Mouse (Mus musculus) embryonic facial prominence, embryonic 14.5 days (tissue): ENCODE data around the gene Ndufa6. TPM values are rescaled to one million over a fixed set of nuclear protein-coding genes. Genes with fewer than 3 reads are reported as not detected.

Source experiments
- ATAC-seq: fragments of 200-750 bp; cut with Nextera tagmentation; 2 replicates; pipeline ENCODE4 v1.8.0; 2017; ENCODE audit warnings: low read depth, moderate number of reproducible peaks, moderate TSS enrichment
- DNase-seq: peaks from one replicate; pipeline ENCODE4 v3.0.0-alpha.2; 2015; ENCODE audit warnings: low spot score
- H3K27ac ChIP-seq: fragments of 300-500 bp; sonication (generic); replicated peaks from 2 replicates; pipeline ENCODE4 v1.5.1; 2014; ENCODE audit warnings: low read depth, mild to moderate bottlenecking, low read length, moderate library complexity
- H3K27me3 ChIP-seq: fragments of 300-500 bp; sonication (generic); replicated peaks from 2 replicates; pipeline ENCODE4 v1.6.1; 2014; ENCODE audit warnings: low read length; ENCODE audit not compliant: control insufficient read depth, insufficient read depth
- H3K36me3 ChIP-seq: fragments of 300-500 bp; sonication (generic); 2 replicates; pipeline ENCODE4 v1.6.1; 2014; ENCODE audit warnings: low read length, mixed read lengths; ENCODE audit not compliant: control insufficient read depth, insufficient read depth
- H3K4me1 ChIP-seq: fragments of 300-500 bp; sonication (generic); 2 replicates; pipeline ENCODE4 v1.6.1; 2014; ENCODE audit warnings: antibody characterized with exemption, low read length; ENCODE audit not compliant: control insufficient read depth, insufficient read depth
- H3K4me2 ChIP-seq: fragments of 300-500 bp; sonication (generic); 2 replicates; pipeline ENCODE4 v1.6.1; 2014; ENCODE audit warnings: low read depth, mild to moderate bottlenecking, low read length, moderate library complexity, mixed read lengths
- H3K4me3 ChIP-seq: fragments of 300-500 bp; sonication (generic); 2 replicates; pipeline ENCODE4 v1.5.1; 2014; ENCODE audit warnings: low read depth, mild to moderate bottlenecking, low read length
- H3K9ac ChIP-seq: fragments of 300-500 bp; sonication (generic); 2 replicates; pipeline ENCODE4 v1.6.1; 2014; ENCODE audit warnings: low read depth, mild to moderate bottlenecking, low read length, moderate library complexity, mixed read lengths
- H3K9me3 ChIP-seq: fragments of 300-500 bp; sonication (generic); 2 replicates; pipeline ENCODE4 v1.6.1; 2016; ENCODE audit warnings: low read length; ENCODE audit not compliant: control insufficient read depth
- WGBS: fragments of 180-500 bp; shearing (Covaris S2); extraction: QIAGEN DNeasy Blood & Tissue Kit; methylation state at CpG from one replicate; pipeline ENCODE4 v1.1.7; 2014; 5-methylcytosine and 5-hydroxymethylcytosine counted together
- microRNA-seq: library from miRNA; unstranded; fragments of <30 nt; microRNA quantifications from one replicate; pipeline ENCODE4, GENCODE M21; 2016; ENCODE audit warnings: borderline number of aligned reads
- polyA plus RNA-seq: library from polyadenylated mRNA; unstranded; fragments of >200 nt; fragmentation: Nextera tagmentation; extraction: Ambion mirVana; gene quantifications from 2 replicates; pipeline ENCODE4 v1.2.1, GENCODE M21; 2014

The Ndufa6 gene
- polyA plus RNA-seq, 1 experiment from 2014 or later: 390 TPM

DNA sequence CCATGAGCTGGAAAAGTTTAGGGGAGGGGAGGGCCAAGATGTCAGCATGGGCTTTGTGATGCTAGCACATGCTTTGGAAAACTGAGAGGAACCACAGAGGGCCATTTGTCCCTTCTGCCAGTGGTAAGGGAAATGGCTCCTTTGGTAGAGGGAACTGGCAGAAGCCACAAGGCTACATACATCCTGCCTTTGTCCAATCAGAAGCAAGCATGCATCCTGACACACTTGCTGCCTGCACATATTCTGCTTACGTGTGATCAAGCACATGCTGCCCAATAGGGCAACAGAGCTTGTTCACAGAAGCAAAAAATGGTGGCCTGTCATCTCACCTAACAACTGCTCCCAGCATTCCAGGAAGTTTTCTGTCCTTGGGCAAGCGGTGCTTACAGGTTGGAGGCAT lies 28.7 kb downstream of the Ndufa6 start:
- no peaks in the 10 kb centered on the region for H3K27me3 ChIP-seq
- ATAC-seq (no peak), DNase-seq (no peak)
- no peak overlapping the region for H3K4me3 ChIP-seq
- 68% methylated on average over 2 of the region's 2 CpGs for WGBS
- H3K9ac ChIP-seq: no peak overlapping the region
- H3K36me3 ChIP-seq: peaks cover 12% of the 10 kb centered on the region
- no peaks in the 10 kb centered on the region for H3K4me1 ChIP-seq
- no peaks in the 10 kb centered on the region for H3K9me3 ChIP-seq
- no peak overlapping the region for H3K4me2 ChIP-seq
- no peak overlapping the region for H3K27ac ChIP-seq

DNA sequence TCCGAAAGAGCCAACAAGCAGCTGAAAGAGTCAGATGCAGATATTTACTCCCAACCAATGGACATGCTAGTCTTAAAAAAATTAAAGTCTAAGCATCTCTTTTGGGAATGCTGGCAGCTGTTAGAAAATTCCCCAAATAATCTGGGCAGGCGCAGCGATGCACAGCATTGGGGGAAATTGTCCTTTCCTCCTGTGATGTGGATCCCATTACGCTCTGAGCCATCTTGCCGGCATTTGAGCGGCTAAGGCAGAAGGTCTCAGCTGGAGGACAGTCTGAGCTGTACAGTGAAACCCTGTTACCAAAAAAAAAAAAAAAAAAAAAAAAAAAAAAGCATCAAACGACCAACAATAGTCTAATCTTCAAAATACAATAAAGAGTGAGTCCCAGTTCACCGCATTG lies 31.9 kb downstream of the Ndufa6 start:
- ATAC-seq (no peak), DNase-seq (peak; percentile 58)
- Histone ChIP-seq H3K4me2 (no peak overlapping the region), H3K4me3 (no peak overlapping the region), H3K9me3 (no peaks in the 10 kb centered on the region), H3K4me1 (no peaks in the 10 kb centered on the region), H3K36me3 (no peaks in the 10 kb centered on the region), H3K9ac (no peak overlapping the region), H3K27me3 (no peaks in the 10 kb centered on the region), H3K27ac (no peak overlapping the region)
- WGBS: 64% methylated on average over 8 of the region's 8 CpGs

DNA sequence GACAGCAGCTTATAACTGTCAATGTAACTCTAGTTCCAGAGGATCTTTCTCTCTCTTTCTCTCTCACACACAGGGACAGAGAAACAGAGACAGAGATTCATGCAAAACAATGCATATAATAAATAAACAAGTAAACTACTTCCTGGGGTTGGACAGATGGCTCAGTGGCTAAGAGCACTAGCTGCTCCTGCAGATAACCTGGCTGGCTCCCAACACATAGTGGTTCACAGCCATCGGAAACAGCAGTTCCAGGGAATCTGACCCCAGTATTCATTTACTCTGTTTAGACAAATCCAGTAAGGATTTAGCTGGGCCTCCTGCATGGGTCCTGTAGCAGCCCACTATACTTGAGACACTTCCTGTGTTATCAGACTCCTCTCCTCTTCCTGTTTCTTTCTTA lies 34.5 kb downstream of the Ndufa6 start:
- no peak overlapping the region for H3K4me2 ChIP-seq
- H3K27ac ChIP-seq: no peak overlapping the region
- H3K9me3 ChIP-seq: no peaks in the 10 kb centered on the region
- no peaks in the 10 kb centered on the region for H3K4me1 ChIP-seq
- ATAC-seq (no peak), DNase-seq (no peak)
- WGBS: 37% methylated on average over 1 of the region's 1 CpGs
- no peaks in the 10 kb centered on the region for H3K36me3 ChIP-seq
- H3K4me3 ChIP-seq: no peak overlapping the region
- H3K27me3 ChIP-seq: no peaks in the 10 kb centered on the region
- no peak overlapping the region for H3K9ac ChIP-seq

DNA sequence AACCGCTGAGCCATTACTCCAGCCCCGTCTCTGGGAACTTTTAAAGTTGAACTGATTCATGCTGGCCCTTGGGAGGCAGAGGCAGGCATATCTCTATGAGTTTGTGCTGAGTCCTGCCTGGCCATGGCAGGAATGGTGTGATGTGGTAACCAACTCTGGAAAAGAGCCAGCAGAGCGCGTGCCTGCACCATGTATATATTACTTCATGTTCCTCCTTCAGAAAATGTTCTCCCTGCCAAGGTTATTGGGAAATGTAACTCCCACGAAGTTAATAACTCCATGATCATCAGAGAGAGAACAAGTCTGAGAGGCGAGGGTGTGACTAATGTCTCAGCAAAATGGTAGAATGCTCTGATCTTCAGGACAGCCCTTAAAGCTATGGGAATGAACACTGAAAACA lies 36.3 kb downstream of the Ndufa6 start:
- H3K27me3 ChIP-seq: no peaks in the 10 kb centered on the region
- H3K36me3 ChIP-seq: no peaks in the 10 kb centered on the region
- DNase-seq: no peak
- no peaks in the 10 kb centered on the region for H3K4me1 ChIP-seq
- ATAC-seq: no peak
- no peak overlapping the region for H3K9ac ChIP-seq
- no peaks in the 10 kb centered on the region for H3K9me3 ChIP-seq
- no peak overlapping the region for H3K27ac ChIP-seq
- no peak overlapping the region for H3K4me2 ChIP-seq
- no peak overlapping the region for H3K4me3 ChIP-seq
- 78% methylated on average over 6 of the region's 6 CpGs for WGBS

DNA sequence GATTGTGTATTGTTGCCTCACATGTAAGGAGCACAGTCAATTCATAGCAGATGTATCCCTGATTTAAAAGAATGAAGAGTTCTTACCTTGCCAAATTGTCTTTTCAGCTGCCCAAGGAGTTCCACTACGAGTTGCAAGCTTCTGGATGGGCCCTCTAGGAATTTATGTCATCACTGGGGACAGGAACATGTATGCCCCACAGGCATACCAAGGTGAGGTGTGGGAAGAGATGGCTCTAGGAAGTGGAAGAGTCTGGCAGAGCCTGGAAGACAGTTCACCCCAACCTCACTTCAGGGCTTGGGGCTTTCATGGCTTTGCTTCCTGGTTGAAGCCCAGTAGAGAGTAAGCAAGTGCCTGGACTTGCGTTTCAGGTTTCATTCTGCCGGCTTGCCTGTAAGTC lies 45.7 kb downstream of the Ndufa6 start:
- Histone ChIP-seq H3K27me3 (no peaks in the 10 kb centered on the region), H3K36me3 (no peaks in the 10 kb centered on the region), H3K4me2 (no peak overlapping the region), H3K4me3 (no peak overlapping the region), H3K9me3 (no peaks in the 10 kb centered on the region), H3K9ac (no peak overlapping the region), H3K4me1 (no peaks in the 10 kb centered on the region), H3K27ac (no peak overlapping the region)
- ATAC-seq (no peak), DNase-seq (no peak)
- WGBS: 61% methylated on average over 3 of the region's 3 CpGs

DNA sequence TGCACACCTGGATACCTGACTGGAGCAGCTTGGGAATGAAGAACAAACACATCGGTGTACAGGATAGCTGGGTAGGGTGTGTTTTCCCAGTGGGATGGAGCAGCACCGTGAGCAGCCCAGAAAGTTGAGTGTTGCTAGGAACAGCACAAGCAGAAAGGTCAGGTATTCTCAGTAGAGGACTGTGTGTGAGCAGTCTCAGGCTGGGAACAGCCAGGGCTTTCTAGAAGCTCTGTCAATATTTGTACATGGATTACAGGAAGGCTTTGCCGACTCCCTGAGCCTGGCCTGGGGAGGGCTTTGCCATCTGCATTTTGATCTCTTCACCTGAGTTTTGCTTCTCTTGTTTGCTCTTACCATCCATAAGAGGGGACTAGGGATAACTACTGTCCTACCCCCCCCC lies 47.0 kb downstream of the Ndufa6 start:
- no peak overlapping the region for H3K9ac ChIP-seq
- no peak overlapping the region for H3K27ac ChIP-seq
- ATAC-seq: no peak
- WGBS: 72% methylated on average over 3 of the region's 3 CpGs
- H3K36me3 ChIP-seq: no peaks in the 10 kb centered on the region
- no peaks in the 10 kb centered on the region for H3K4me1 ChIP-seq
- H3K27me3 ChIP-seq: no peaks in the 10 kb centered on the region
- H3K4me3 ChIP-seq: no peak overlapping the region
- no peak overlapping the region for H3K4me2 ChIP-seq
- no peak for DNase-seq
- H3K9me3 ChIP-seq: no peaks in the 10 kb centered on the region

Small RNAs within 50 kb of the gene (microRNA-seq; reads per million reads assigned to microRNA genes)
- not detected for gene Mir7684

Other genes with a start within 250 kb of the Ndufa6 start
- 29.6 and 30.2 TPM in 2 replicates for gene Ccdc134, start 226.4 kb downstream of the Ndufa6 start, polyA plus RNA-seq
- gene Srebf2, start 207.1 kb downstream of the Ndufa6 start, polyA plus RNA-seq: 99.2 and 123 TPM in 2 replicates
- 0.93 and 1.4 TPM in 2 replicates for gene Shisa8, start 141.5 kb downstream of the Ndufa6 start, polyA plus RNA-seq
- 0.17 and 0.40 TPM in 2 replicates for gene Tnfrsf13c, start 130.0 kb downstream of the Ndufa6 start, polyA plus RNA-seq
- gene Cenpm, start 109.6 kb downstream of the Ndufa6 start, polyA plus RNA-seq: 51.7 and 63.5 TPM in 2 replicates
- 0.25 TPM in 1 of 2 replicates, not detected in the other for gene 1500009C09Rik, start 101.9 kb downstream of the Ndufa6 start, polyA plus RNA-seq
- gene Sept3, start 79.4 kb downstream of the Ndufa6 start, polyA plus RNA-seq: 13.7 and 16.7 TPM in 2 replicates
- 0.20 TPM in 1 of 2 replicates, not detected in the other for gene Wbp2nl, start 55.4 kb downstream of the Ndufa6 start, polyA plus RNA-seq
- 55.7 and 65.8 TPM in 2 replicates for gene Naga, start 15.4 kb downstream of the Ndufa6 start, polyA plus RNA-seq
- gene Pheta2, start 15.4 kb downstream of the Ndufa6 start, polyA plus RNA-seq: 12.9 and 15.3 TPM in 2 replicates
- gene Smdt1, start 15.4 kb downstream of the Ndufa6 start, polyA plus RNA-seq: 242 and 262 TPM in 2 replicates
- gene Cyp2d22, start 25.9 kb upstream of the Ndufa6 start, polyA plus RNA-seq: 5.4 and 5.6 TPM in 2 replicates
- gene Cyp2d11, start 39.7 kb upstream of the Ndufa6 start, polyA plus RNA-seq: not detected in 2 replicates
- gene Cyp2d10, start 52.9 kb upstream of the Ndufa6 start, polyA plus RNA-seq: not detected in 2 replicates
- gene Cyp2d9, start 79.1 kb upstream of the Ndufa6 start, polyA plus RNA-seq: not detected in 2 replicates
- not detected in 2 replicates for gene Cyp2d12, start 200.8 kb upstream of the Ndufa6 start, polyA plus RNA-seq